Mouse (Mus musculus): ENCODE results near the gene Sdhaf1.
A peak's percentile ranks its signal among the peaks of the same experiment; 100 is the strongest.

The Sdhaf1 gene

GRCm38 (mm10) chr7:30323795-30324194 is at the start of gene Sdhaf1:
Gene Sdhaf1 (minus strand): TSS chr7:30323895.
- DNase-seq, result no peak

GRCm38 (mm10) chr7:30367466-30367865 is 43.8 kb upstream of the Sdhaf1 start:
- DNase-seq, result no peak

- DNase-seq, result no peak
These were observed 39.6 kb upstream of the Sdhaf1 start for GRCm38 (mm10) chr7:30363344-30363738.

GRCm38 (mm10) chr7:30362652-30363343 is 39.1 kb upstream of the Sdhaf1 start, which contains the start of gene Lrfn3:
Gene Lrfn3 (minus strand): TSS chr7:30362772.
- peak; percentile 76 to 85 for DNase-seq

- DNase-seq, result no peak
These were observed 36.3 kb upstream of the Sdhaf1 start for GRCm38 (mm10) chr7:30360028-30360427.

- peak; percentile 39 to 55 for DNase-seq
These were observed 35.7 kb upstream of the Sdhaf1 start for GRCm38 (mm10) chr7:30359276-30359865.

GRCm38 (mm10) chr7:30358378-30359186 is 34.9 kb upstream of the Sdhaf1 start:
- DNase-seq, result peak in 1 of 2 experiments; percentile 27

GRCm38 (mm10) chr7:30354059-30354458 is 30.4 kb upstream of the Sdhaf1 start:
- DNase-seq, result no peak

GRCm38 (mm10) chr7:30353279-30353822 is 29.7 kb upstream of the Sdhaf1 start:
- peak; percentile 78 to 83 for DNase-seq

GRCm38 (mm10) chr7:30347828-30348227 is 24.1 kb upstream of the Sdhaf1 start:
- peak; percentile 79 to 85 for DNase-seq

GRCm38 (mm10) chr7:30346635-30347379 is 23.1 kb upstream of the Sdhaf1 start:
- peak; percentile 92 to 93 for DNase-seq

GRCm38 (mm10) chr7:30339432-30340109 is 15.9 kb upstream of the Sdhaf1 start:
- DNase-seq, result no peak

- peak; percentile 93 to 95 for DNase-seq
These were observed 12.7 kb upstream of the Sdhaf1 start for GRCm38 (mm10) chr7:30336384-30336783.

- DNase-seq, result no peak
These were observed 12.0 kb upstream of the Sdhaf1 start for GRCm38 (mm10) chr7:30335688-30336087.

- no peak for DNase-seq
These were observed 10.9 kb upstream of the Sdhaf1 start for GRCm38 (mm10) chr7:30334563-30334962.

GRCm38 (mm10) chr7:30333436-30333835 is 9.7 kb upstream of the Sdhaf1 start:
- DNase-seq, result peak; percentile 73 to 81

GRCm38 (mm10) chr7:30332622-30333259 is 9.0 kb upstream of the Sdhaf1 start:
- no peak for DNase-seq

- DNase-seq, result peak; percentile 79 to 90
These were observed 8.2 kb upstream of the Sdhaf1 start for GRCm38 (mm10) chr7:30331887-30332286.

GRCm38 (mm10) chr7:30328379-30328778 is 4.7 kb upstream of the Sdhaf1 start:
- no peak for DNase-seq

GRCm38 (mm10) chr7:30327140-30327539 is 3.4 kb upstream of the Sdhaf1 start:
- peak; percentile 73 to 82 for DNase-seq

- no peak for DNase-seq
These were observed 2.7 kb upstream of the Sdhaf1 start for GRCm38 (mm10) chr7:30326427-30326826.
